Mouse (Mus musculus): ENCODE results near the gene Ppp1r1c. TPM values are rescaled to one million over a fixed set of nuclear protein-coding genes. Genes with fewer than 3 reads are reported as not detected.

Gene Ppp1r1c
- polyA plus RNA-seq (2016; fragmentation: Nextera tagmentation; extraction: Ambion mirVana): not detected in 2 replicates

DNA sequence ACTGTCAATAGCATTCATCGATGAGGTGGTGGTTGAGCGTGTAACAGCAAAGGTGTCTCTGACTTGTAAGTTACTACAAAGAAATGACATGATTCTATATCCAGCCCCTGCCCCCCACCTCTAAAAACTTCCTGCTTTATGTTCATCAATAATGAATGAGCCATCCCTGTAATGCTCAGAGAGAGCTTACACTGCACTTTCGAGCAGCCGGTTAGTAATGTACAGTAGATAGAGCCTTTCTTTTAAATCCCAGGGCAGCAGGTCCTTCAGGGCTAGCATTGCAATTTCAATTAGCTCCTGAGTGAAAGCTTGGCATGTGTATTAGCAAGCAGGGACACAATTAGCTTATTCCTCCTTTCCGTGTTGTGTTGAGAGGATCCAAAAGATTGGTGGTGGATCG lies at the start of gene Ppp1r1c:
Gene Ppp1r1c, plus strand, starts transcription at position 206 of the 400 bp plus-strand sequence.
- DNase-seq (ENCODE audit: low spot score): no peak
- no peaks in the 10 kb centered on the region for H3K9me3 ChIP-seq (replicated peaks)
- H3K4me3 ChIP-seq: no peak within 1 kb of the TSS
- no peaks in the 10 kb centered on the region for H3K27me3 ChIP-seq (ENCODE audit: low read depth, poor library complexity, severe bottlenecking)
- WGBS: 92% methylated on average over 6 of the region's 6 CpGs
- H3K36me3 ChIP-seq: no peaks in the 10 kb centered on the region
- H3K4me1 ChIP-seq: no peaks in the 10 kb centered on the region
- H3K27ac ChIP-seq: no peak within 1 kb of the TSS

DNA sequence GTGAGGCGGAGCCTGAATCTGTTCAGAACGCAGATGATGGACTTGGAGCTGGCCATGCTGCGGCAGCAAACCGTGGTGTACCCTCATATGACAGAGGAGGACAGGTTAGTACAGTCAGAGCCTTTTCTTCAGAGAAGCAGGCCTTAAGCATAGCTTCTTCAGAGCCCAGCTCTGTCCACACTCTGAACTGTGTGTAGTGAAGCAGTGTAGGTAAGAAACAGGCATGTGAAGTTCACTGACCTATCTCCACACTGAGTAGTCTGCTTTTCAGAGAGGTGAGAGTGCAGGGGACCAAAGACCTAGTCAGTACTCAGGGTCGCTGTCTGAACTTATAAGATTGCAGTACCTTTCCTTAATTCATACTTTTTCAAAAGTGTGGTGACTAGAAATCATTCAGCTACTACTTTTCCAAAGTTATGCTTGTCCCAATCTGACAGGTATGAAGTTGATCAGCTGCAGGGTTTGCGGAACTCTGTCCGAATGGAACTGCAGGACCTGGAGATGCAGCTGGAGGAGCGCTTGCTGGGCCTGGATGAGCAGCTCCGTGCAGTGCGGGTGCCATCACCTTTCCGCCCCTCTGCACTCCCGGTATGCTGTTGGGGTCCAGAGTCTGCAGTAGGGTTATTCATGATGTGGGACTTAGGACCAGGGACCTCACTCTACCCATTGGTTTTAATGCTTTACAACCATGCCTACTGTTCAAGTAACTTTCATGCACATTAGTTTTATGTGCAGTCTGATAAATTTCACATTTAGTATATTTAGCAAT lies 47.0 kb upstream of the Ppp1r1c start:
- Histone ChIP-seq H3K36me3 (peaks cover 49% of the 10 kb centered on the region), H3K9me3 (replicated peaks) (no peaks in the 10 kb centered on the region)
- 93% methylated on average over 12 of the region's 12 CpGs for WGBS

DNA sequence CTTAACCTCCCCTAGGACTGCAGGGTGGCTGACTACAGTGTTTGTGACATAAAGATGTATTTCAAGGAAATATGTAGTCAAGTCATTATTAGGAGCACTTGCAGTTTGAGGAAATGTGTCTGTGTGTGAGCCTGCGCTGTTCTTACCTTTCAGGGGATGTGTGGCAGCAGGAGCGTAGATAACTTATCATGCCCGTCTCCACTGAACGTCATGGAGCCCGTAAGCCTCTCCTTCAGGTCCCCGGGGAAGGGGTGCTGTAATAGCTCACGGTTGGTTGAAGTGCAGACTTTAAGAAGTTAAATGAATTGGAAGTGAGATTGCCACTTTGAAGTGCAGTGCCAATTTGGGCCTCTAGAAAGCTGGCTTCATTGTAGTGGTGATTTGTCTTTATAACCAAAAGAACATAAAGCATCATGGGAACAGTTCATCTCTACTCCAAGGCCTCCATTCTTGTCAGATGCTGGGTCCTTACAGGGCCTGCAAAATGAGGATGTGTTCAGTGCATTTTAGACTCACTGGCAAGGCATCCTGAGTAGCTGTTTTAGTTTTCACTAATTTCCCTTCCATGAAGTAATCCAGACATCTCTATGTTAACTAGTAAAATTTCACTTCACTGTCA lies 46.0 kb upstream of the Ppp1r1c start:
- no peaks in the 10 kb centered on the region for H3K27me3 ChIP-seq (ENCODE audit: low read depth, poor library complexity, severe bottlenecking)
- no peak for DNase-seq (ENCODE audit: low spot score)
- H3K27ac ChIP-seq: no peak overlapping the region
- no peaks in the 10 kb centered on the region for H3K4me1 ChIP-seq
- peaks cover 49% of the 10 kb centered on the region for H3K36me3 ChIP-seq
- 63% methylated on average over 7 of the region's 7 CpGs for WGBS
- H3K4me3 ChIP-seq: no peak overlapping the region
- H3K9me3 ChIP-seq (replicated peaks): no peaks in the 10 kb centered on the region

More for the DNA sequence above, 47.0 kb upstream of the Ppp1r1c start:
- Histone ChIP-seq H3K4me1 (no peaks in the 10 kb centered on the region), H3K27ac (no peak overlapping the region), H3K27me3 (ENCODE audit: low read depth, poor library complexity, severe bottlenecking) (no peaks in the 10 kb centered on the region), H3K4me3 (no peak overlapping the region)
- DNase-seq (ENCODE audit: low spot score): no peak

DNA sequence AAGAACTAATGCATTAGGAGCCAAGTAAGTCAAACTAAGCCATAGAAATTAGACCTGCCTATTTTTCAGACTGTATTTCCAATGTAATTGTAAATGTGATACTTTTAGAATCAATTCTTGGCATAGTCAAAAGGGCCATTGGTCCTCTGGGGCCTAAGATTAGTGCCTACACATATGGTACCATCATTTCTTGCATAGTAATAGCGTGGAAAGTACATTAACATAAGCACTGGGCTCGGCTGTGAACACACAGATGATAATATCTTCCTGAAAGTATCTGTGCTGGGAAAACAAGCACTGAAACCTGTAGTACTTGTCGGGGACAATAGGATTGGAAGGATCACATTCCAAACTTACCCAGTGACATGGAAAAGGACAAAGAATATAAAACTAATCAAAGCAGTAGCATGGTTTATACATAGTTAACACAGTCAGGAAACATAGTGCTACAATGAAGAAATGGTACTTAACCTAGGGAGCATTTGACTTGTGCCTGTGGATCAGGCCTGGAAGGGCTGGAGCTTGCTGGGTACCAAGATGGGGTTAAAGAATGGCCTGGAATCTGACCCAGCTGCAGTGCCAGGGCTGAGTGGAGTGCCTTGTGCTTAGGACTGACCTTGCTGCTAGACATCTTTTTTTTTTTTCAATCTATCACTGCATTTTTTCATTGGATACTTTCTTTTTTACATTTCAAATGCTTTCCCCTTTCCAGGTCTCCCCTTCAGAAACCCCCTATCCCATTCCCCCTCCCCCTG lies 42.9 kb upstream of the Ppp1r1c start:
- no peaks in the 10 kb centered on the region for H3K9me3 ChIP-seq (replicated peaks)
- no peak overlapping the region for H3K4me3 ChIP-seq
- peaks cover 21% of the 10 kb centered on the region for H3K36me3 ChIP-seq
- no peak overlapping the region for H3K27ac ChIP-seq
- DNase-seq (ENCODE audit: low spot score): no peak
- H3K4me1 ChIP-seq: peaks cover 5% of the 10 kb centered on the region; the same call in 1 of the 2 replicates
- WGBS: 91% methylated on average over 3 of the region's 3 CpGs
- H3K27me3 ChIP-seq (ENCODE audit: low read depth, poor library complexity, severe bottlenecking): no peaks in the 10 kb centered on the region

DNA sequence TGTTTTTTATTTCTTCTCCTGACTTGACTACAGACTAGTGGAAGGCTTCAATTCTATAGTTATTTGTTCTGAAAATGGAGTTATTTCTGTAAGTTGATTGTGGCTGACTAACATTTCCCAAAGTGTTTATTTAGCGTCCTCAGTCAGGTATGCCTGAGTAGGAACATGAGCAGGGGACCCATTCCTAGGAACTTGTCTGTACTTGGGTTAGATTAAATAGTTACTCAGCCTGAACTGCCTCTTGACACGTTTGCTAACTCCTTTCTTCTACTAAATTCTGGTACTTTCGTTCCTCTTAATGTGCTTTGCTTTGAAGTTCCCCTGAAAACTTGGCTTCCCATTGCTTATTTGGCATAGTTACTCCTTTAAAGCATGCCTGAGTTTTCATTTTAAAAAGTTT lies 42.1 kb upstream of the Ppp1r1c start:
- Histone ChIP-seq H3K4me3 (no peak overlapping the region), H3K4me1 (peaks cover 6% of the 10 kb centered on the region; the same call in 1 of the 2 replicates), H3K27ac (no peak overlapping the region), H3K36me3 (peaks cover 16% of the 10 kb centered on the region), H3K27me3 (ENCODE audit: low read depth, poor library complexity, severe bottlenecking) (no peaks in the 10 kb centered on the region), H3K9me3 (replicated peaks) (no peaks in the 10 kb centered on the region)
- no peak for DNase-seq (ENCODE audit: low spot score)
- WGBS: 77% methylated on average over 3 of the region's 3 CpGs

DNA sequence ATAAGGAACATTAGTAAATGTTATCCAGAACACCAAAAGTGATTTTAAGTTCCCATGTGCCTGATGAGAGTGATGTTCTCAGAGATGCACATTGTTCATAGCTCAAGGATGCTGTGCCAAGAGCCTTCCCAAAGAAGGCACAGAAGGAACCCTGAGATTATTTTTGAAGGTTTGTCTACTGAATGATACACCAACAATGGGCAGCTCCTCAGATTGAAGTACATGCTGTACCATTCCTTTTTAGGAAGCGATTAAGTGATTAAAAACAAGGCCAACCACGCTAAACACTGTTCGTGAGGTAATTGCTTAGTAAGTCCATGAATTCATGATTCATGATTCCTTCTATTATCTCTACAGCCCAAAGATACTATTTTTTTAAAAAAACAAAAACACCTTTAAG lies 32.3 kb upstream of the Ppp1r1c start:
- no peaks in the 10 kb centered on the region for H3K27me3 ChIP-seq (ENCODE audit: low read depth, poor library complexity, severe bottlenecking)
- no peaks in the 10 kb centered on the region for H3K4me1 ChIP-seq
- H3K9me3 ChIP-seq (replicated peaks): no peaks in the 10 kb centered on the region
- no peak for DNase-seq (ENCODE audit: low spot score)
- no peak overlapping the region for H3K27ac ChIP-seq
- no peak overlapping the region for H3K4me3 ChIP-seq
- 97% methylated on average over 3 of the region's 3 CpGs for WGBS
- peaks cover 5% of the 10 kb centered on the region; the same call in 1 of the 2 replicates for H3K36me3 ChIP-seq

DNA sequence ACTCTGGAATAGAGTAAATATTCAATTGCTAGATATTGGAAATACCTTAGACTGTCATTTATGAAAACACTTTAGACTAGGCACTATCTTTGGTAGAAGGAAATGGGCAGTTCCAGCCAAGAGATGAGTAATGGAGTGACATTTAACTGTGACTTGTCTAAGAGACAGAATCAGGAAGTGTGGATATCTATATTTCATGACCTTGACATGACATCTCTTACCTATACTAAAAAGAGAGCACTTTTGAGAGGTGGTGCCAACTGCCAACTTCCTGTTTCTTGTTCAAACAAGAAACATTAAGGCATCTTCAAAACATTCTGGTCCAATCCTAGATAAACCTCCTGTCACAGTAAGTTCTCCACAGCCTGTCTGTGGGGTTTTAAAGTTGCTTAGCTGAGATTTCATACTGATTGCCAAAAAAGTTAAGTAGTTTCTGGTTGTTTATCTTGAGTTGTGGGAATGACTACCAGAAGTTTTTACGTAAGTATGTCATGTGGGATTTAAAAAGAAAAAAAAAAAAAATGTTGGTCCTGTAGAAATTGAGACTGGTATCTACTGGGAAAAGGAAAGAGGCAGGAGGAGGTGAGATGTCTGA lies 29.8 kb upstream of the Ppp1r1c start:
- WGBS: 97% methylated on average over 1 of the region's 1 CpGs
- no peak overlapping the region for H3K4me3 ChIP-seq

DNA sequence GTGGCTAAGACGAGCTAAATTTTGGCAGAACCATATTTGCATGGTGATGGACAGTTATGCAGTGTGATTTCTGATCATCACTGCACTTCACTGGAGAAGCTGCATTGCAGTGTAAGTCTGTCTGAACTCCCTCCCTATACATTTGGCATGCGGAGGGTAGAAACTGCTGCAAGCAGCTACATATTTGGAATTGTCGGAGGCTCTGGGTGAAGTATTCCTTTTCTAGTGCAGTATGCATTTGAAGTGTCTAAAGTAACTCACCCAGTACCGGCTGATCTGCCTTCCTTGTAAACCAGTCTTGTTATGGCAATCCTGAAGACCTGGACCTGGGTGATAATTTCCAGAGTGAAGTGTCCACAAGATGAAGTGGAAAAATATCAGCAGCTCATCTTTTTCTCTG lies 25.9 kb upstream of the Ppp1r1c start:
- 89% methylated on average over 4 of the region's 4 CpGs for WGBS
- Histone ChIP-seq H3K27ac (no peak overlapping the region), H3K27me3 (ENCODE audit: low read depth, poor library complexity, severe bottlenecking) (no peaks in the 10 kb centered on the region), H3K36me3 (no peaks in the 10 kb centered on the region), H3K4me1 (no peaks in the 10 kb centered on the region), H3K9me3 (replicated peaks) (no peaks in the 10 kb centered on the region), H3K4me3 (no peak overlapping the region)
- no peak for DNase-seq (ENCODE audit: low spot score)

More for the DNA sequence above, 29.8 kb upstream of the Ppp1r1c start:
- H3K9me3 ChIP-seq (replicated peaks): no peaks in the 10 kb centered on the region
- no peaks in the 10 kb centered on the region for H3K4me1 ChIP-seq
- 0 out of 2 replicates have a peak, but pooled peaks cover 2% of the 10 kb centered on the region for H3K36me3 ChIP-seq
- H3K27ac ChIP-seq: no peak overlapping the region
- H3K27me3 ChIP-seq (ENCODE audit: low read depth, poor library complexity, severe bottlenecking): no peaks in the 10 kb centered on the region
- no peak for DNase-seq (ENCODE audit: low spot score)

DNA sequence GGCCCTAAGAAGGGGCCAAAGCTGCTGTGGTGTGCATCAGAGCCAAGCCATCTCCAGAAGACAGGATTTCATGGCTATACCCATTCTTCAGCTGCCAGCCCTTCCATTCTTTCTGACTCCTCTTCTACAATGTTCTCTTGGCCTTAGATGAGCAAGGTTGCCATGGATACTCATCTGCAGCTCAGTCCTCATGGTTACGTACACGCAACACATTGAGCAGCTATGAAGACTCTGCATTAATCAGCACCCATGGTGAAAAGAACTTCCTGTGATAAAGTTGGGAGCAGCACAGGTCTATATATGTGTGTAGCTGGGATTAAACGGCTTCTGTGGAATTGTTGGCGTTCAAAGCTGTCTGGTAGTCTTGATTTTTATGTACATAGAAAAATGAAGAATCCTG lies 24.3 kb upstream of the Ppp1r1c start:
- H3K4me3 ChIP-seq: no peak overlapping the region
- DNase-seq (ENCODE audit: low spot score): no peak
- H3K27ac ChIP-seq: no peak overlapping the region
- WGBS: 99% methylated on average over 4 of the region's 4 CpGs
- no peaks in the 10 kb centered on the region for H3K9me3 ChIP-seq (replicated peaks)
- no peaks in the 10 kb centered on the region for H3K4me1 ChIP-seq
- no peaks in the 10 kb centered on the region for H3K36me3 ChIP-seq
- H3K27me3 ChIP-seq (ENCODE audit: low read depth, poor library complexity, severe bottlenecking): no peaks in the 10 kb centered on the region

DNA sequence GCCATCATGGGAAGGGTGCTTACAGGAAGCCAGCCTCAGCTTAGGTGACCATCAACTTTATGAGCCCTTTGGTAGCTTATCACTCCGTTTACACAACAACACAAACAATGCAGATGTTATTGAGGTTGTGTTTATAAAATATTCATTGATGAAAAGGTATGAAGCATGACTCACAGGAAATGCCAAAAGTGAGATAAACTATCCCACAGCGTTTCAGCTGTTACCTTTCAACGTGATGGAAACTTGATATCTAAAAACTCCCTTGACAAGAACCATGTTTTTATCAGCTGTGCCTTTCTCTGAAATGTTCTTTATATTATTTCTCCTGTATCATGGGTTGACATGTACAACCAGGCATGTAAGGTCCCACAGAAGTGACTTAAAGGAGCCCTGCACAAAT lies 16.7 kb upstream of the Ppp1r1c start:
- Histone ChIP-seq H3K27ac (no peak overlapping the region), H3K9me3 (replicated peaks) (no peaks in the 10 kb centered on the region), H3K27me3 (ENCODE audit: low read depth, poor library complexity, severe bottlenecking) (no peaks in the 10 kb centered on the region), H3K4me1 (no peaks in the 10 kb centered on the region), H3K4me3 (no peak overlapping the region), H3K36me3 (no peaks in the 10 kb centered on the region)
- no peak for DNase-seq (ENCODE audit: low spot score)
- 77% methylated on average over 3 of the region's 3 CpGs for WGBS

DNA sequence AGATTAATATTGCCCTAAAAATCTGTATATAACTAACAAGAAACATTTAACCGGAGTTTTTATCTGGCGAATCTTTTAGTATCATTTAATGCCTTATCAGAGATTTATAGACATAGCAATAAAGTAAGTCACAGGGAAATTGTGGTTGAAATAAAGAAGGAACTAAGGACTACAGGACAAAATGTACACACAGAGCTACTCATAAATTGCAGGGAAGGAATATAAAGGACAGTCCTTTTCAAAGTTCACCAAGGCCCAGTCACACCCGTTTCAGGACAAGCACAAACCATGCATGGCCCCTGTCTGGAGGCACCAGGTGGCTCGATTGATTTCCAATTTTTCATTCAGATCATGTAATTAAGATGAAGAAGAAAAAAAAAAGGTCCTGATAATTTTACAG lies 12.4 kb upstream of the Ppp1r1c start:
- H3K36me3 ChIP-seq: no peaks in the 10 kb centered on the region
- no peak overlapping the region for H3K4me3 ChIP-seq
- H3K27me3 ChIP-seq (ENCODE audit: low read depth, poor library complexity, severe bottlenecking): no peaks in the 10 kb centered on the region
- WGBS: 90% methylated on average over 4 of the region's 4 CpGs
- H3K4me1 ChIP-seq: no peaks in the 10 kb centered on the region
- no peak overlapping the region for H3K27ac ChIP-seq
- H3K9me3 ChIP-seq (replicated peaks): no peaks in the 10 kb centered on the region
- no peak for DNase-seq (ENCODE audit: low spot score)

DNA sequence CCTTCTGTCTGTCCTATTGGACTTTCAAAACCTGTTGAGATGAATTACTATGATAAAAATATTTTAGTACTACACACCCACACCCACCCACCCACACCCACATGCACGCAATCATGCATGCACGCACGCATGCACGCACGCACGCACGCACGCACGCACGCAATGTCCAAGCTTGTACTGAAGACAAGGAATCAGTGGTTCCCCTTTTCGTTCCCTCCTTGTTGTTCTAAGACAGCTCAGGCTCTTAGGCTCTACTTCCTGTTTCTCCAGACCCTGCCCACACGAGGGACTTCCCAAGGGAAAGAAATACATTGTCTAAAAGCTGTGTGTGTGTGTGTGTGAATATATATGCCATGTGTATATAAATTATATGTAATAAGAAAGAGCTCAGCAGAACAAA lies 11.6 kb upstream of the Ppp1r1c start:
- Histone ChIP-seq H3K27me3 (ENCODE audit: low read depth, poor library complexity, severe bottlenecking) (no peaks in the 10 kb centered on the region), H3K36me3 (no peaks in the 10 kb centered on the region), H3K4me3 (no peak overlapping the region), H3K9me3 (replicated peaks) (no peaks in the 10 kb centered on the region), H3K4me1 (no peaks in the 10 kb centered on the region), H3K27ac (no peak overlapping the region)
- no peak for DNase-seq (ENCODE audit: low spot score)
- 94% methylated on average over 12 of the region's 12 CpGs for WGBS
